Mouse (Mus musculus) forebrain, postnatal 0 days (tissue): Measurements from ENCODE around the gene Phyhd1. TPM values are rescaled to one million over a fixed set of nuclear protein-coding genes. Genes with fewer than 3 reads are reported as not detected.

ENCODE experiments used
- ATAC-seq: fragments of 200-750 bp; cut with Nextera tagmentation; 2 replicates; pipeline ENCODE4 v1.8.0; 2017; ENCODE audit warnings: mild to moderate bottlenecking, moderate library complexity
- DNase-seq: peaks from one replicate; pipeline ENCODE4 v3.0.0-alpha.2; 2015
- H3K27ac ChIP-seq: fragments of 300-500 bp; sonication (generic); 2 replicates; pipeline ENCODE4 v1.5.1; 2014; ENCODE audit warnings: low read depth, mild to moderate bottlenecking, antibody characterized with exemption, low read length, moderate library complexity, mixed read lengths
- H3K27me3 ChIP-seq: fragments of 300-500 bp; sonication (generic); 2 replicates; pipeline ENCODE4 v1.6.1; 2014; ENCODE audit warnings: mild to moderate bottlenecking, low read length, mixed read lengths; ENCODE audit not compliant: insufficient read depth
- H3K36me3 ChIP-seq: fragments of 300-500 bp; sonication (generic); 2 replicates; pipeline ENCODE4 v1.6.1; 2014; ENCODE audit warnings: mild to moderate bottlenecking, moderate library complexity; ENCODE audit not compliant: insufficient read depth
- H3K4me1 ChIP-seq: fragments of 300-500 bp; sonication (generic); 2 replicates; pipeline ENCODE4 v1.6.1; 2014; ENCODE audit warnings: antibody characterized with exemption; ENCODE audit not compliant: insufficient read depth
- H3K4me2 ChIP-seq: fragments of 300-500 bp; sonication (generic); 2 replicates; pipeline ENCODE4 v1.6.1; 2014; ENCODE audit warnings: low read depth, mild to moderate bottlenecking, moderate library complexity
- H3K4me3 ChIP-seq: fragments of 300-500 bp; sonication (generic); 2 replicates; pipeline ENCODE4 v1.5.1; 2014; ENCODE audit warnings: low read depth, low read length, mixed read lengths
- H3K9ac ChIP-seq: fragments of 300-500 bp; sonication (generic); 2 replicates; pipeline ENCODE4 v1.6.1; 2014; ENCODE audit warnings: mild to moderate bottlenecking
- H3K9me3 ChIP-seq: fragments of 300-500 bp; sonication (generic); 2 replicates; pipeline ENCODE4 v1.6.1; 2016; ENCODE audit warnings: low read length
- CTCF ChIP-seq: sonication (generic); IDR thresholded peaks from 2 replicates; pipeline ENCODE4 v1.5.1; 2016; ENCODE audit warnings: antibody characterized with exemption, control low read depth, low read depth
- WGBS: fragments of 180-500 bp; shearing (Covaris S2); extraction: QIAGEN DNeasy Blood & Tissue Kit; methylation state at CpG from one replicate; pipeline ENCODE4 v1.1.7; 2014; 5-methylcytosine and 5-hydroxymethylcytosine counted together
- polyA plus RNA-seq: library from polyadenylated mRNA; unstranded; fragments of >200 nt; fragmentation: Nextera tagmentation; extraction: Ambion mirVana; gene quantifications from 2 replicates; pipeline ENCODE4 v1.2.1, GENCODE M21; 2015
- total RNA-seq: library from RNA; depleted of rRNA; stranded (reverse); fragments of >200 nt; gene quantifications from 2 replicates; pipeline ENCODE4 v1.2.3, GENCODE M21; 2014; rRNA removed

Gene Phyhd1
- total and polyA plus RNA-seq, 2 experiments from 2014 or later = 5.0 to 15.7 TPM

GRCm38 (mm10) chr2:30328791-30329190 is 62.8 kb downstream of the Phyhd1 start:
- H3K9ac ChIP-seq = no peak overlapping the region
- H3K27me3 ChIP-seq = no peaks in the 10 kb centered on the region
- H3K9me3 ChIP-seq = no peaks in the 10 kb centered on the region
- H3K4me3 ChIP-seq = no peak overlapping the region
- no peaks in the 10 kb centered on the region for H3K4me1 ChIP-seq
- DNase-seq = no peak
- H3K4me2 ChIP-seq = no peak overlapping the region
- peaks cover 84% of the 10 kb centered on the region for H3K36me3 ChIP-seq
- TF ChIP-seq CTCF = no peak
- 73% methylated on average over 3 of the region's 3 CpGs for WGBS
- no peak overlapping the region for H3K27ac ChIP-seq
- ATAC-seq = no peak

Other genes with a start within 250 kb of the Phyhd1 start
- gene Wdr34, start 217.3 kb upstream of the Phyhd1 start, total RNA-seq = 88.4 and 103 TPM in 2 replicates
- 65.1 and 83.6 TPM in 2 replicates for gene Wdr34, start 217.3 kb upstream of the Phyhd1 start, polyA plus RNA-seq
- 361 and 392 TPM in 2 replicates for gene Set, start 208.8 kb upstream of the Phyhd1 start, total RNA-seq
- gene Set, start 208.8 kb upstream of the Phyhd1 start, polyA plus RNA-seq = 349 and 384 TPM in 2 replicates
- gene Pkn3, start 188.5 kb upstream of the Phyhd1 start, total RNA-seq = 2.0 and 4.7 TPM in 2 replicates
- 0.80 and 0.86 TPM in 2 replicates for gene Pkn3, start 188.5 kb upstream of the Phyhd1 start, polyA plus RNA-seq
- 19.5 and 25.7 TPM in 2 replicates for gene Zdhhc12, start 172.6 kb upstream of the Phyhd1 start, total RNA-seq
- gene Zdhhc12, start 172.6 kb upstream of the Phyhd1 start, polyA plus RNA-seq = 20.8 and 23.3 TPM in 2 replicates
- gene Zer1, start 141.6 kb upstream of the Phyhd1 start, total RNA-seq = 51.9 and 70.2 TPM in 2 replicates
- gene Zer1, start 141.6 kb upstream of the Phyhd1 start, polyA plus RNA-seq = 5.4 and 10.3 TPM in 2 replicates
- 116 and 135 TPM in 2 replicates for gene Tbc1d13, start 132.5 kb upstream of the Phyhd1 start, total RNA-seq
- 5.0 and 8.3 TPM in 2 replicates for gene Tbc1d13, start 132.5 kb upstream of the Phyhd1 start, polyA plus RNA-seq
- 31.8 and 37.1 TPM in 2 replicates for gene Endog, start 94.7 kb upstream of the Phyhd1 start, total RNA-seq
- gene Endog, start 94.7 kb upstream of the Phyhd1 start, polyA plus RNA-seq = 29.0 and 31.1 TPM in 2 replicates
- 36.1 and 40.1 TPM in 2 replicates for gene Spout1, start 87.7 kb upstream of the Phyhd1 start, total RNA-seq
- gene Spout1, start 87.7 kb upstream of the Phyhd1 start, polyA plus RNA-seq = 50.3 and 53.5 TPM in 2 replicates
- gene Kyat1, start 60.4 kb upstream of the Phyhd1 start, total RNA-seq = 18.3 and 22.6 TPM in 2 replicates
- 14.7 and 15.7 TPM in 2 replicates for gene Kyat1, start 60.4 kb upstream of the Phyhd1 start, polyA plus RNA-seq
- 32.3 and 44.5 TPM in 2 replicates for gene Lrrc8a, start 28.5 kb upstream of the Phyhd1 start, total RNA-seq
- 48.0 and 55.3 TPM in 2 replicates for gene Lrrc8a, start 28.5 kb upstream of the Phyhd1 start, polyA plus RNA-seq
- gene Gm28035, start 25.6 kb upstream of the Phyhd1 start, total RNA-seq = 4.2 and 5.1 TPM in 2 replicates
- 0.13 and 0.16 TPM in 2 replicates for gene Gm28035, start 25.6 kb upstream of the Phyhd1 start, polyA plus RNA-seq
- gene Gm28038, start 14.8 kb downstream of the Phyhd1 start, total RNA-seq = 2.4 TPM in 1 of 2 replicates, not detected in the other
- gene Gm28038, start 14.8 kb downstream of the Phyhd1 start, polyA plus RNA-seq = not detected in 2 replicates
- 26.6 and 34.8 TPM in 2 replicates for gene Dolk, start 20.1 kb downstream of the Phyhd1 start, total RNA-seq
- 31.1 and 37.7 TPM in 2 replicates for gene Dolk, start 20.1 kb downstream of the Phyhd1 start, polyA plus RNA-seq
- 25.1 and 29.3 TPM in 2 replicates for gene Nup188, start 20.2 kb downstream of the Phyhd1 start, total RNA-seq
- 11.8 and 14.1 TPM in 2 replicates for gene Nup188, start 20.2 kb downstream of the Phyhd1 start, polyA plus RNA-seq
- 291 and 292 TPM in 2 replicates for gene Sh3glb2, start 93.1 kb downstream of the Phyhd1 start, total RNA-seq
- 147 and 156 TPM in 2 replicates for gene Sh3glb2, start 93.1 kb downstream of the Phyhd1 start, polyA plus RNA-seq
- gene Miga2, start 98.0 kb downstream of the Phyhd1 start, total RNA-seq = 57.4 and 70.8 TPM in 2 replicates
- 24.4 and 28.6 TPM in 2 replicates for gene Miga2, start 98.0 kb downstream of the Phyhd1 start, polyA plus RNA-seq
- 52.2 and 92.4 TPM in 2 replicates for gene Dolpp1, start 126.1 kb downstream of the Phyhd1 start, total RNA-seq
- gene Dolpp1, start 126.1 kb downstream of the Phyhd1 start, polyA plus RNA-seq = 40.1 and 44.7 TPM in 2 replicates
- gene Crat, start 149.6 kb downstream of the Phyhd1 start, total RNA-seq = 28.0 and 33.6 TPM in 2 replicates
- gene Crat, start 149.6 kb downstream of the Phyhd1 start, polyA plus RNA-seq = 20.7 and 24.0 TPM in 2 replicates
- 129 and 132 TPM in 2 replicates for gene Ptpa, start 149.8 kb downstream of the Phyhd1 start, total RNA-seq
- gene Ptpa, start 149.8 kb downstream of the Phyhd1 start, polyA plus RNA-seq = 143 and 148 TPM in 2 replicates
- 17.7 and 19.9 TPM in 2 replicates for gene Ier5l, start 208.0 kb downstream of the Phyhd1 start, total RNA-seq
- 4.0 and 6.2 TPM in 2 replicates for gene Ier5l, start 208.0 kb downstream of the Phyhd1 start, polyA plus RNA-seq